Mouse (Mus musculus): ENCODE measurements at regions not wholly inside any gene's neighbourhood (a gene's known extent, or its start where the extent isn't known, plus 50 kb on each side); places are given as distances from the start of the nearest gene placed in this dataset.

GRCm38 (mm10) chr6:108910330-108910729, 81.9 kb downstream of the Edem1 start:
- no peak for DNase-seq

GRCm38 (mm10) chr6:108912539-108912938, 84.1 kb downstream of the Edem1 start:
- no peak for DNase-seq

- DNase-seq: no peak
Measured at GRCm38 (mm10) chr6:108919372-108919913, 91.0 kb downstream of the Edem1 start.

GRCm38 (mm10) chr6:108921181-108921580, 92.7 kb downstream of the Edem1 start:
- DNase-seq: no peak

- no peak for DNase-seq
Measured at GRCm38 (mm10) chr6:108922564-108922963, 94.1 kb downstream of the Edem1 start.

- DNase-seq: no peak
Measured at GRCm38 (mm10) chr6:108928981-108929380, 100.5 kb downstream of the Edem1 start.

- no peak for DNase-seq
Measured at GRCm38 (mm10) chr6:108938646-108939045, 110.2 kb downstream of the Edem1 start.

- DNase-seq: no peak
Measured at GRCm38 (mm10) chr6:108942288-108942687, 113.8 kb downstream of the Edem1 start.

- DNase-seq: no peak
Measured at GRCm38 (mm10) chr6:108952389-108952788, 123.9 kb downstream of the Edem1 start.

GRCm38 (mm10) chr6:108962810-108963209, 134.4 kb downstream of the Edem1 start:
- DNase-seq: no peak

GRCm38 (mm10) chr6:108963295-108963694, 134.9 kb downstream of the Edem1 start:
- DNase-seq: peak; percentile 18

- no peak for DNase-seq
Measured at GRCm38 (mm10) chr6:108969477-108970176, 141.2 kb downstream of the Edem1 start.

GRCm38 (mm10) chr6:108971415-108972089, 143.1 kb downstream of the Edem1 start:
- no peak for DNase-seq

- DNase-seq: no peak
Measured at GRCm38 (mm10) chr6:108973701-108974100, 145.3 kb downstream of the Edem1 start.

GRCm38 (mm10) chr6:108989506-108989905, 161.1 kb downstream of the Edem1 start:
- no peak for DNase-seq

- no peak for DNase-seq
Measured at GRCm38 (mm10) chr6:108993743-108994142, 165.3 kb downstream of the Edem1 start.

- DNase-seq: no peak
Measured at GRCm38 (mm10) chr6:109004443-109004842, 176.0 kb downstream of the Edem1 start.

GRCm38 (mm10) chr6:109009364-109009763, 180.9 kb downstream of the Edem1 start:
- no peak for DNase-seq

GRCm38 (mm10) chr6:109009793-109010192, 181.4 kb downstream of the Edem1 start:
- DNase-seq: no peak

GRCm38 (mm10) chr6:109019731-109020130, 191.3 kb downstream of the Edem1 start:
- DNase-seq: no peak
